Mouse (Mus musculus): ENCODE results near the gene Bmp3. TPM values are rescaled to one million over a fixed set of nuclear protein-coding genes. Genes with fewer than 3 reads are reported as not detected.

The Bmp3 gene
- polyA plus RNA-seq, 1 experiment from 2014 or later, result 0.71 TPM

DNA sequence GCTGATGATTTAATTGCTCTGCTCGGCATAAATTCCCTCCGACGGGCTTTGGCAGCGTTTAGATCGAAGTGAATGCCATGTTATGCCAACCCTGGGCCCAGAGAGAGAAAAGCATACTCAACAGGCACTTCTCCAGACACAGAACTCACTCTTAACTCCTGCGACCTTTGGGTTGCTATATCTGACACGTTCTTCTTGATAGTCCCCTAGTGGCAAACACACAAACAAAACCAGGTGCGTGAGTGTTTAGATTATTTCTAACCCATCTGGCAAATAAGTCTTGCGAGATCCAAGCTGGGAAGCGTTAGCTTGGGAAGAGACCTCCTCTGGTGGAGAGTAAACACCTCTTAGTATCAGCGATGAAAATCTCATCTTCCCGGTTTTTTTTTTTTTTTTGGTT, 1.5 kb downstream of the Bmp3 start:
- Histone ChIP-seq H3K4me1 (replicated peaks) (peaks cover 25% of the 10 kb centered on the region), H3K9me3 (no peaks in the 10 kb centered on the region), H3K4me3 (peak overlapping the region; percentile 55), H3K9ac (peak overlapping the region; percentile 63; the same call in 1 of the 2 replicates), H3K27me3 (peaks cover 57% of the 10 kb centered on the region), H3K4me2 (peak overlapping the region; percentile 99), H3K36me3 (no peaks in the 10 kb centered on the region), H3K27ac (replicated peaks) (no peak overlapping the region)
- ATAC-seq (ENCODE audit: low read depth), result no peak
- 12% methylated on average over 12 of the region's 12 CpGs for WGBS

DNA sequence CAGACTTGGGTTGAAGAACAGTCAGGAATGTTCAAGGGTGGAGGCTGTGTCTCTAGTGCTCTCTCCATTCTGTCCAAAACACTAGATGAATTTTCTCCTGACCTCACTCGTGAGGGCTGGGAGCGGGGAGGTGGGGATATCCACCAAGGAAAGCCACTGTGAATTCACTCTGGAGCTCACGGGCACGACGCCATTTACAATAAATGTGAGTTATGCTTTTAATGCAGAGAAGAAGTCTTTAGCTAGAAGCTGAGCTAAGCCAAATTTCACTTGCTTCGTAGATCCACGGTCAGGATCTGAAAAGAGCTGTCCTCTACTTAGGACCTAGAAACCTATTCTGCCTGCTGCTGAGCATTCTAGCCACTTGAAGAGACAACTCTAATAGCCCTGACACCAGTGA, 2.1 kb downstream of the Bmp3 start:
- H3K27me3 ChIP-seq, result peaks cover 57% of the 10 kb centered on the region
- no peaks in the 10 kb centered on the region for H3K9me3 ChIP-seq
- H3K4me3 ChIP-seq, result no peak overlapping the region
- H3K4me1 ChIP-seq (replicated peaks), result peaks cover 25% of the 10 kb centered on the region
- ATAC-seq (ENCODE audit: low read depth), result no peak
- H3K27ac ChIP-seq (replicated peaks), result no peak overlapping the region
- no peaks in the 10 kb centered on the region for H3K36me3 ChIP-seq
- 63% methylated on average over 7 of the region's 7 CpGs for whole genome bisulfite sequencing
- no peak overlapping the region for H3K9ac ChIP-seq
- no peak overlapping the region for H3K4me2 ChIP-seq

DNA sequence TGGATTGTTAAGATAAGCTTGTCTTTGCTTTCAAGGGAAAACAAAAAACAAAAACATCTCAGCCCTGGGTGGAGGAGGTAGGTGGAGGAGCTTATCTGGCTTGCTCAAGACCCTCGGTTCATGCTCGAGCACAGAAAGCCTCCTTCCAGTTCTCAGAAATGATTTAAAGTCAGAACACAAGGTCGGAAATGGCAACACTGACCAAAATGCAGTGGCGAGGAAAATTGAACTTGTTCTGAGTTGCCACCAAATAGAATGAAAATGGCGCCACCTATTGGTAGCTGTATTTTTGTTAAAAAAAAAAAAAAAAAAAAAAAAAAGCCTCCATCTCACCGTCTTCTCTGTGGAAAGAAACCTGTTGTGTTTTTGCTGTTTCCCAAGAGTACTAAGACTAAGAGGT, 9.7 kb downstream of the Bmp3 start:
- Histone ChIP-seq H3K9ac (no peak overlapping the region), H3K4me1 (replicated peaks) (no peaks in the 10 kb centered on the region), H3K36me3 (no peaks in the 10 kb centered on the region), H3K4me2 (peak overlapping the region; percentile 30; the same call in 1 of the 2 replicates), H3K9me3 (no peaks in the 10 kb centered on the region), H3K4me3 (no peak overlapping the region), H3K27me3 (peaks cover 4% of the 10 kb centered on the region; the same call in 1 of the 2 replicates), H3K27ac (replicated peaks) (no peak overlapping the region)
- 4% methylated on average over 6 of the region's 6 CpGs for WGBS
- no peak; the same call in 1 of the 2 replicates for ATAC-seq (ENCODE audit: low read depth)

DNA sequence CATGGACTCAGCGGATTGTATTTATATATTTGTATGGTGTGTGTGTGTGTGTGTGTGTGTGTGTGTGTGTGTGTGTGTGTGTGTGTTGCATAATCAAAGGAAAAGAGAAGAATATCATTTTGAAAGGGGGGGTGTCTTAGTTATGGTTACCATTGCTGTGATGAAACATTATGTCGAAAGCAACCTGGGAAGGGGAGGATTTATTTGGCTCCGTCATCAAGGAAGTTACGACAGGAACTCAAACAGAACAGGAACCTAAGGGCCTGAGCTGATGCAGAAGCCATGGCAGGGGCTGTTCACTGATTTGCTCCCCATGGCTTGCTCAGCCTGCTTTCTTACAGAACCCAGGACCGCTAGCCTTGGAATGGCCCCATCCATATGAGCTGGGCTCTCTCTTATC, 10.9 kb downstream of the Bmp3 start:
- H3K4me3 ChIP-seq, result no peak overlapping the region
- ATAC-seq (ENCODE audit: low read depth), result no peak
- H3K27me3 ChIP-seq, result peaks cover 4% of the 10 kb centered on the region; the same call in 1 of the 2 replicates
- WGBS, result 82% methylated on average over 5 of the region's 5 CpGs
- H3K36me3 ChIP-seq, result no peaks in the 10 kb centered on the region
- H3K4me1 ChIP-seq (replicated peaks), result no peaks in the 10 kb centered on the region
- H3K27ac ChIP-seq (replicated peaks), result no peak overlapping the region
- H3K9me3 ChIP-seq, result no peaks in the 10 kb centered on the region
- H3K4me2 ChIP-seq, result no peak overlapping the region
- no peak overlapping the region for H3K9ac ChIP-seq

DNA sequence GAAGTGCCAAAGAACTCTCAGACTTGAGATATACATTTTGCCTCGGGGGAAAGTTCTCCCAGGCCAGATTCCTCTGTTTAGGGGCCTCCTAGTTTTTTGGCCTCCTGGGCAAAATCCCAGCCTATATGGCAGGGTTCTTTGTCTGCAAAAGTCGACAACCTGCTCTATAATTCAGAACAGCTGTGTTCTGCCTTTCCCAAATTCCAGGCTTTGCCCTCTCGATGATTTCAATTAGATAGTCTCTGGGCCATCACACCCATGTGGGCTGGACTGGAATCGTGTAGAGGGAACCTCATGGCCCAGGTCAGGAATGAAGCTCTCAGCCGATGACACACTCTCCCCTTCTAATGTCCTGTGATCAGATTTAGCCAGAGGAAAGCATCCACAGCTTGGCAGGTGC, 21.8 kb downstream of the Bmp3 start:
- no peaks in the 10 kb centered on the region for H3K4me1 ChIP-seq (replicated peaks)
- no peaks in the 10 kb centered on the region for H3K27me3 ChIP-seq
- no peak overlapping the region for H3K4me2 ChIP-seq
- H3K9ac ChIP-seq, result no peak overlapping the region
- ATAC-seq (ENCODE audit: low read depth), result no peak
- 61% methylated on average over 5 of the region's 5 CpGs for WGBS
- H3K9me3 ChIP-seq, result no peaks in the 10 kb centered on the region
- H3K4me3 ChIP-seq, result no peak overlapping the region
- no peak overlapping the region for H3K27ac ChIP-seq (replicated peaks)
- H3K36me3 ChIP-seq, result no peaks in the 10 kb centered on the region

DNA sequence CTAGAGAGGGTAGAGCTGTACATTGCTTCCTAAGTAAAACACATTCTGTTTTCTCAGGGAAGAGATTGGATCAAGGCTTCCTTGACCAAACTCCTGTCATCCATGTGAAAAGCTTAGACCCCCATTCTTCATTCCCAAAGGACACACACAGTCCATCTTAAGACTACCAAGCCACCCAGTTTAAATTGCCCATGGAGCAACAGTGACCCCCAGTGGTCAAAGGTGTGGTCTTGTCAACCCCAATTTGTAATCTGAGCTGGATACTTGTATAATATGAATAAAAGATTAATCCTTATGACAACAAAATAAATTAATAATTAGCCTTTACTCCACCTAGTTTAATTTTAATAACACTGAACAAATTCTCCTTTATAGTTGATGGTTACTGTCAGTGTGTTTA, 24.7 kb downstream of the Bmp3 start:
- no peak for ATAC-seq (ENCODE audit: low read depth)
- Histone ChIP-seq H3K9ac (no peak overlapping the region), H3K4me1 (replicated peaks) (no peaks in the 10 kb centered on the region), H3K27ac (replicated peaks) (no peak overlapping the region), H3K9me3 (no peaks in the 10 kb centered on the region), H3K4me2 (no peak overlapping the region), H3K4me3 (no peak overlapping the region), H3K27me3 (no peaks in the 10 kb centered on the region), H3K36me3 (no peaks in the 10 kb centered on the region)

DNA sequence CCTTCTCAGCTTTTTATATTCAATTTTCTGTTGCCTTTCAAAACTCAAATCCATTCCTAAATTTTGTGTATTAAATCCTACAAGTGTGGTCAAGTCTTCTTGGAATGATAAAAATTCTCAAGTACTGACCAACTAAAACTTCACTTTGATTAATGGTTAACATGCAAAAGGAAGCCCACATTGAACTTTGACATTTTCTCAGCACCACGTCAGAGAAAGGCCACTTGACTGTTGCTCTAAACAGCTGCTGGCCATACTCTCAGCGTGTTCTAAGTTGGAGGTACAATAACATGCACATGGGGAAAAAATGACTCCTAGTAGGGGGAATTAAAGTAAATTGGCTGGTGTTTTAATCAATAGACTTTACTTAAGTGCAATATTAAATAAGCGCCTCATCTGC, 27.9 kb downstream of the Bmp3 start:
- Histone ChIP-seq H3K9ac (no peak overlapping the region), H3K4me3 (no peak overlapping the region), H3K27me3 (no peaks in the 10 kb centered on the region), H3K9me3 (no peaks in the 10 kb centered on the region), H3K4me2 (no peak overlapping the region), H3K4me1 (replicated peaks) (no peaks in the 10 kb centered on the region), H3K36me3 (no peaks in the 10 kb centered on the region), H3K27ac (replicated peaks) (no peak overlapping the region)
- no peak for ATAC-seq (ENCODE audit: low read depth)
- WGBS, result 71% methylated on average over 3 of the region's 3 CpGs

DNA sequence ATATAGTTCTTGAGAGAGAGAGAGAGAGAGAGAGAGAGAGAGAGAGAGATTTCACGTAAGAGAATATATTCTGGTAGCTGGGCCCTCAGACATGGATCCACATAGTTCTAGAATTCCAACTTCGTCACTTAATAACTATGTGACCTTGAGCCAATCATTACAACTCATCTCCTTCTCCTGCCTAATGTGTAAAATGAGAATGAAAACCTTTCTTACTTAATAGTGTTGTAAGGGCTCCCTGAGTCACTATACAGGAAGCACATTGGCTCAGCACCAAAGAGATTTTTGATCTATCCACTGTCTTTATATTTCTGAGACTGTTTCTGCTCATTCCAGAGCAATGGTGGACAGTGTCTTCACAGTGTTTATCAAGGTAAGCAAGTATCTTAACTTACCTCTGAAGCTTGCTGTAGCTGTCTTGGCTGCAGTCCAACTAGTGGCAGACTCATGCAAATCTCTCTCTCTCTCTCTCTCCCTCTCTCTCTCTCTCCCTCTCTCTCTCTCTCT, 36.4 kb downstream of the Bmp3 start:
- 84% methylated on average over 2 of the region's 2 CpGs for WGBS
- H3K27me3 ChIP-seq, result no peaks in the 10 kb centered on the region
- no peak overlapping the region for H3K4me2 ChIP-seq
- no peak for ATAC-seq (ENCODE audit: low read depth)
- H3K36me3 ChIP-seq, result no peaks in the 10 kb centered on the region
- no peak overlapping the region for H3K9ac ChIP-seq
- no peak overlapping the region for H3K4me3 ChIP-seq
- no peak overlapping the region for H3K27ac ChIP-seq (replicated peaks)
- no peaks in the 10 kb centered on the region for H3K9me3 ChIP-seq
- H3K4me1 ChIP-seq (replicated peaks), result no peaks in the 10 kb centered on the region

DNA sequence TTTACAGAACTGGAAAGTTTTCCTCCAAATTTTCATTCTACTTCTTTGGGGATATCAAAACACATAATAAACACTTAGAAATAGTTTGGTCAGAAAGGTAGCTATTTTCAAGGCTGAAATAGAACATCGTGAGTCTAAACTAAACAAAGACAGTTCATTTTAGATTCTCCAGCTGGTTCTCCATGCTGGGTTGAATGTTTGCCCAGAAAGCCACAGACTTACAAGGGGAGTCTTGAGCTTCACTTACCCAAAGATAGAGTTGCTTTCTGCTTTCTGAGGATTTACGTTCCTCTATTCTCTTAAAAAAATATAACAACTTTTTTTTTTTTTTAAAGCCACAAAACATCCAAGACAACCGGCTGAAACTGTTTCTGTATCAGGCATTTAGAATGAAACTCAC, 40.1 kb downstream of the Bmp3 start:
- WGBS, result 81% methylated on average over 3 of the region's 3 CpGs
- H3K4me1 ChIP-seq (replicated peaks), result no peaks in the 10 kb centered on the region
- no peaks in the 10 kb centered on the region for H3K27me3 ChIP-seq
- no peaks in the 10 kb centered on the region for H3K9me3 ChIP-seq
- H3K27ac ChIP-seq (replicated peaks), result no peak overlapping the region
- ATAC-seq (ENCODE audit: low read depth), result no peak
- H3K4me2 ChIP-seq, result no peak overlapping the region
- no peaks in the 10 kb centered on the region for H3K36me3 ChIP-seq
- no peak overlapping the region for H3K4me3 ChIP-seq
- H3K9ac ChIP-seq, result no peak overlapping the region

DNA sequence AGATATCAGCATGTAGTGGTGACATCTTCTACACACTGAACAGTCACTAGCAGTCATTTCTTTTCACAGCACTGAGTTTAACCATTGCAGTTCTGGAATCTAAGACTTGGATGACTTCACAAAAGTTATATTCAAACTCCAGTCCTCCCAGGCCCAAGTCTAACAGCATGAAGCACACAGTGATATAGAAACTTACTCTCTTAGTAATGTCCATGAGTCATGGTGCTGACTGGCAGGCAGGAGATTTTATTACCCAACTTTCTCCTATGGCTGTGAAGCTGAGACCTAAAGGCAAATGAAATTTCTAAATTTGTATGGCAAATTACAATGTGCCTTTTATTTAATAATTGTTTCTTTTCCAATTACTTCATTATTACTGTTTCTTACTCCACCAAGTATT, 43.7 kb downstream of the Bmp3 start:
- H3K27ac ChIP-seq (replicated peaks), result no peak overlapping the region
- no peak overlapping the region for H3K4me3 ChIP-seq
- no peak for ATAC-seq (ENCODE audit: low read depth)
- no peak overlapping the region for H3K4me2 ChIP-seq
- no peaks in the 10 kb centered on the region for H3K4me1 ChIP-seq (replicated peaks)
- H3K27me3 ChIP-seq, result no peaks in the 10 kb centered on the region
- H3K9me3 ChIP-seq, result no peaks in the 10 kb centered on the region
- H3K9ac ChIP-seq, result no peak overlapping the region
- H3K36me3 ChIP-seq, result no peaks in the 10 kb centered on the region

DNA sequence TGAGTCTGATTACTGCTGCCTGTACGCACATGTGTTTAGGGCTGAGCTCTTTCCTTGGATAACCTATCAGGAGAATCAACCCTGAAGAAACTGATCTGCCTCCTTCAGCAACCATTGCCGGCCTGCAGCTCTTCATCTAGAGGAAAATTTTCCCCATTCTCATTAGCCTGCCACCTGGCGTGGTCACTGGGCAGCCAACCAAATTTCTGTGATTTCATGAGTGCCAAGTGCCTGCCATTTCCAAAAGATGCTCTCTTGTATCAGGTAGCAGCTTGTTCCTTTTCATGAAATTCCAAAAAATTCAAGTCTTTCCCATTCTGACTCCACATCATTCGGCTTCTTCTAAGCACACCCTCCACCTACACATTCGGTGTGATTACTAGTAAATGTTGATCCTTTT, 46.7 kb downstream of the Bmp3 start:
- Histone ChIP-seq H3K27ac (replicated peaks) (no peak overlapping the region), H3K27me3 (no peaks in the 10 kb centered on the region), H3K9ac (no peak overlapping the region), H3K4me3 (no peak overlapping the region), H3K4me1 (replicated peaks) (no peaks in the 10 kb centered on the region), H3K36me3 (no peaks in the 10 kb centered on the region), H3K4me2 (no peak overlapping the region), H3K9me3 (peaks cover under 1% of the 10 kb centered on the region; the same call in 1 of the 2 replicates)
- 89% methylated on average over 5 of the region's 5 CpGs for WGBS
- ATAC-seq (ENCODE audit: low read depth), result no peak

DNA sequence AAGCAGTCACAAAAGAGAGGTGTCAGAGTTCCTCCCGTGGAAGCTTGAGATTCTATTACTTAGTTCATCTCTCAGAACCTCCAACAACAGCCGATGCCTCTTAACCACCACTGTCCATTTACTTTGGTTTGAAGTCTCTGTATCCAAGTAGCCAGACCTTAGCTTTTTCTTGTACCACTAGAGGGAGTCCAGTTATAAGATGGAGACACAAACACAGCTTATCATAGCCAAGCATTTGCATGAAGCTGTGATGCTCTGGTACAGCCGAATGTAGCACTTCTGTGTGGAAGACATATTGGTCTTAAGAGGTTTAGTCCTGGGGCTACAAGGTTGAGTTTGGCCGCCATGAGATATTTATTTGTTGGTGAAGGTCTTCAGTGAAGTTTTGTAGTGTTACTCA, 48.1 kb downstream of the Bmp3 start:
- no peak overlapping the region for H3K4me2 ChIP-seq
- H3K4me1 ChIP-seq (replicated peaks), result no peaks in the 10 kb centered on the region
- no peaks in the 10 kb centered on the region for H3K27me3 ChIP-seq
- peaks cover 4% of the 10 kb centered on the region; the same call in 1 of the 2 replicates for H3K9me3 ChIP-seq
- 0 out of 2 replicates have a peak, but pooled peaks have one; percentile 32 for ATAC-seq (ENCODE audit: low read depth)
- H3K27ac ChIP-seq (replicated peaks), result no peak overlapping the region
- 71% methylated on average over 4 of the region's 4 CpGs for WGBS
- H3K4me3 ChIP-seq, result no peak overlapping the region
- H3K9ac ChIP-seq, result no peak overlapping the region
- H3K36me3 ChIP-seq, result no peaks in the 10 kb centered on the region

DNA sequence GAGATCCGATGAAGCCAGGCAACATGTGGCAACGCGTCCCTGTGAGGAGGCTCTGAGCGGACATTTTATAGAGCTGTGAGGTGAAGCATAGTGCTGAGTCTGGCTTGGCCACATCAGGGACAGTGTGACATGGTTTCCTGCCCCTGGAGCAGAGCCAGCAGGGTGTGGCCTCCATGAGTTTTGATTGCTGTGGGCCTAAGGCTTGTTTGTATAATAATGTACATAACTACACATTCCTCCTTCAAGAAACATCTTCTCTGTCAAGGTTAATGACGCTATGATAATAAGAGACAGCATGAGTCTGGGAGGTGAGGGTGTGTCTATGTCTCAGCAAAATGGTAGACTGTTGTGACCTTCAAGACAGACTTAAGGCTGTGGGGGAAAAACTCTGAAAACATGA, 64.5 kb downstream of the Bmp3 start:
- ATAC-seq (ENCODE audit: low read depth), result no peak
- Histone ChIP-seq H3K4me1 (replicated peaks) (no peaks in the 10 kb centered on the region), H3K9ac (no peak overlapping the region), H3K36me3 (no peaks in the 10 kb centered on the region), H3K4me2 (no peak overlapping the region), H3K4me3 (no peak overlapping the region), H3K9me3 (no peaks in the 10 kb centered on the region), H3K27me3 (no peaks in the 10 kb centered on the region), H3K27ac (replicated peaks) (no peak overlapping the region)
- WGBS, result 92% methylated on average over 5 of the region's 5 CpGs

Measured in neural tube, embryonic 13.5 days (tissue).